Mouse (Mus musculus) urinary bladder, postnatal 4 days (tissue): ENCODE results near the gene B3galnt2.
A peak's percentile ranks its signal among the peaks of the same experiment; 100 is the strongest.
"Not testable (repeated sequence)": the region's sequence is repeated elsewhere in the genome, so short reads cannot be mapped to it uniquely, and the experiment has no call there.

Experiments
- DNase-seq, 2 experiments: peaks; one replicate each; pipeline ENCODE4 v3.0.0; 2021 to 2022; ENCODE audit warnings: low spot score in 2 of 2

The B3galnt2 gene

DNA sequence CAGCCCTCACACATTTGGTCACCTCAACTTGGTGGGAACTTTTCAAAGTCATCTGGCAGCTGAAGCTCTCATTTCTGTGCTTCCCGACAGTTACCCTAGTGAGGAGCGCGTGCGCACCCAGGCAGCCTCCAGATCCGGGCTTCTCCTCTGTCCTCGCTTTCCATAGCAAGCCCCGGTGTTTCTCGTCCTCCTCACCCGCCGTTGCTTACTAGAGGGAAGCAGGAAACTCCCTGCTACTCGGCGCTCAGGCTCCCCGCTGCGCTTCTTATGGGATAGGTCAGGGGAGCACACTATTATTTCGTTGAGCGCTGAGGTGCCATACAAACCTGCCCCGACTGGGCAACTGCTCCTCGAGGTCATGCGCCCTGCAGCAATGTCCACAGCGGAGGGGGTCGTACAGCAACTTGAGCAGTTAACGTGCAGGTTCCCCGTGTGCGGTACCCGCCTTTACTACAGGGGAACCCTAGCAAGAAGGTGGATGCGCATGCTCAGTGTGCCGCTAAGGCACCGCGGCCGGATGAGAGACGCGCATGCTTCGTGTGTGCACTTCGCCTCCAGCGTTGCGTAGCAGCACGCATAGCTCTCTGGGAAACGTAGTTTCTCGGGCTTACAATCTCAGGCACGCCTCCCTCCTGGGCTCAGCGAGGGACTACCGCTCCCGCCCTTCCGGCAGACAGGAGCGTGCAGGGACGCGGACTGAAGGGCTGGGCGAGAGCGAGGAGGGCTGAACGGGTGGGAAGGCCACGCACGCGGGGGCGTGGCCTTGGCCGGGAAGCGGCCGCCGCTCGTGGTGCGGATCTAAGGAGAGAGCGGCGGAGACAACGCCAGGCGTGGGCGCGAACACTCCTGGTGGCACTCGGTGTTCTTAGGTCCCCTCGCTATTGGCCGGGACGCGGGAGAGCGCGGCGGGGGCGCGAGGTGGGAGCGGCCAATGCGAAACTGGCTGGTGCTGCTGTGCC, at the start of gene B3galnt2:
TSS of gene B3galnt2 (plus strand) at position 596 of the 959 bp plus-strand sequence.
- DNase-seq = peak; percentile 92 to 94

DNA sequence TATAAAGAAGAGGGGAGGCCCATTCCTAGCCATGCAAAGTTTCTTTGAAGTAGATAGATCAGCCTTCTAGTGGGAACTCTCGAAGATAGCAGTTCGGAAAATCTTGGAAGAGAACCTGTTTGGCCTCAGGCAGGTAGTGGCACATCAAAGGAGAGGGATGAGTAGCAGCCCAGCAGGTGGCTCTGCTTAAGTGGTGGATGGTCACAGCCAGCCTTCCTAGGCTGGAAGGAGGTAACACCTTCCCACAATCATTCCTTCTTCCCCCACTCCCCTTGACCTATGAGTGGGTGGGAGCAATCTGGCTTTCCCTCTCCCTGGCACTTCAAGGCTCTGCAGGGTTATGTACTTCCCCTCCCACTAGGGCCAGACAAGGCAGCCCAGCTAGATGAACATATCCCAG, 42.9 kb upstream of the B3galnt2 start:
- no peak for DNase-seq

DNA sequence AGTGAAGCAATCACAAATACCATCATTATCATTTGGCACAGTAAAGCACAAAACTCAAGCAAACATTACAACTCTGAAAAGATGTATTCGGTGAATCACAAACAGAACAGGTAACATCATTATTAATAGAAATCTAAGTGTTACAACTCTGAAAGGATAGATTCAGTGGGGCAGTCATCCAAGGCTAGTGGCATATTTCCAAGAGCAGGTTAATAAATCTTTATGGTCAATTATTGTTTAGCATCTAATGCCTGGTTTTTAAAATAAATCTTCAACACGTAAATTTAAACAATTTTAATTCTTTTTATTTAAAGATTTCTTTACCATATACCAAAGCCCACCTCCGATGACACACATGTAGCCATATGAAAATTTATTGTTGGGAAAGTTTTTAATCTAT, 34.9 kb upstream of the B3galnt2 start:
- DNase-seq = no peak

DNA sequence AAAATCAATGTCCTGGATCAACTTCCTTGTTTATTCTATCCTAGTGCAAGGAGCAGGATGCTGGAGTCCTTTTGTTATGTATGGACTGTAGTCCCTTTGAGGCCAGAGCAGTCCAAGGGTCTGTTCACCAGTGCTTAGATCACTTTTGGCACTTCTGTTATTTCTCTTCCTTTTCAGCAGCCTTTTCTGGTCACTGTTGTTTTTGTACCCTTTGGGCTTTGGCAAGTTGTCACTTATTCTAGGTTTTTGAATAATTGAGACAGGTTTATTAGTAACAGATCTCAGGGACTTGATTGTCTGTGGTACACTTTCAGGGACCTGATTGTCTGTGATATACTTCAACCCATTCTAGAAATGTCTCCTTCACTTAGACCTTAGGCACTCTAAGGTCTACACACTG, 31.7 kb upstream of the B3galnt2 start:
- no peak for DNase-seq

DNA sequence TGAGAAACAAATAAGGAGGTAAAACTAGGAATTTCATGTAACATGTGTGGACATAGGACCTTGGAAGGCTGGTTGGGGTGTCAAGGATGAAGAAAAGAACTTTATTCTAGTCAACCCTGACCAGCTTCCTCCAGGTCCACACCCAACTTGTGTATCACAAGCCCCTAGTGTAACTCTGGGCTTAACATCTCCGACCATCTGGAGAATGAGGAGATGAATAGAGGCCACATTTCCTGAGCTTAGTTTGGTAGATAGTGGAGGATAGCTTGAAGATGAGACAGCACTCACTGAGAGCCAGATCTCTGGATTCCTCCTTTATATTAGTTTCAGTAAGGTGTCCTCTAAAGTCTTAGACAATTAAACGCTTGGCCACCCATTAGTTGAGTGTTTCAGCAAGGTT, 24.3 kb upstream of the B3galnt2 start:
- DNase-seq = no peak

DNA sequence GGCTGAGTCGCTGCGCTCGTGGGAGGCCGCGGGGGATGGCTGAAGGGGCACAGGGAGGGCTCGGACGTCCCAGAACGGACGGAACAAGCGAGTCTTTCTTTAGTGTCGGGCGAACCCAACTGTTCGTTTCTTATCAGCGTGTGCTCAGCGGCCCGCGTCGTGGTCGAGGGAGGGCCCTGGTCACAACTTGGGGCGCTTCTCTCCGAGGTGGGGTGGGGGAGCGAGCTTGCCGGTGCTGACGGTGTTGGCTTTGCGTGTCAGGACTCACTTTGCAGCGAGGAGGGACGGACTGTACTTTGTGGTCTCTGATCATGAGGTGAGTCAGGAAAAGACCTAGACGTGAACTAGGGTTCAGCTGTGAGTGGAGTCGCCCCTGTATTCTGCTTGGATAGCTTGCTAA, 662 bp downstream of the B3galnt2 start:
- DNase-seq = peak in 1 of 2 experiments; percentile 35

DNA sequence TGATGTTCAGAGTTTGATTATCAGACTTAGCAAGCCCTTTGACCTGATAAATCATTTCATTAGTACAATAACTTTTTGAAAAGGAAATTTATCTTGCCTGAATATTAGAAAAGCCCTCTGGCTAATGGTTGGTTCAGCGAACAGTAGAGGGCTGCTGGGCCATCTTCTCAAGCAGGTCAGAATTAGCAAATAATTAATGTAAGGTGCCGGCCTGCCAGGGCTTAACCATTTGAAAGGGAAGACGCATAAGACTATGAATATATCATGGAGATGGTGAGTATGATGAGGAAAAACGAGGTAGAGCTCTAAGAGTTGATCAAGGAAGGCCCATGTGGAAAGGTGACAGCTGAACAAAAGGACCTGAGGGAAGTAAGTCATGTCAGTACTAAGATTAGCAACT, 2.4 kb downstream of the B3galnt2 start:
- no peak for DNase-seq

- no peak for DNase-seq
These were observed 5.9 kb downstream of the B3galnt2 start for GRCm38 (mm10) chr13:13960211-13960610.

- DNase-seq = no peak
These were observed 6.8 kb downstream of the B3galnt2 start for GRCm38 (mm10) chr13:13961046-13961445.

DNA sequence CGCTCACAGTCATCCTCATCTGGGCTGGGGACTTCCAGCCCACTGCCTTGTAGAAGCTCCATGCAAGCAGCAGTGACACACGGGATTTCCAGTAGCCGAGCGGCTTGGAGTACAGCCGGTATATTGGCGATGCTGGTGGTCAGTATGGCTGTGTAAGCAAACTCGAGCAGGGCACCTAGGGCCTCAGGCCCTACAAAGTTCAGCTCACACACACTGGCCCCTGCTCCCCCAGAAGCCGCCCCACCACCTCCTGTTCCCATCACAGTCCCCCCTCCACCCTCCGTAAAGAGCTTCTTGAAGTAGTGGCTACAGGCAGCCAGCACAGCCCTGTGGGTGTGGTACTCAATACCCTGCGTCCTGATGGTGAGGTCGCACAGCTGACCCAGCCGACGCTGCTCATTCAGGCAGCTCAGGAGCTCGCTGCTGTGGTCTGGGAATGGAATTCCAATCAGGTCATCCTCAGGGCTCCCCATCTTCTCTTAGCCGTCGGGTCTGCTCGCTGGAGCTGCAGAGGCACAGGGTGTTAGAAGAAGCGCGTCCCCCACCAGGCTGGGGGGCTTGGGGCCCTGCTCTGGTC, 11.2 kb downstream of the B3galnt2 start:
- no peak for DNase-seq

- no peak for DNase-seq
These were observed 11.9 kb downstream of the B3galnt2 start for GRCm38 (mm10) chr13:13966172-13966571.

GRCm38 (mm10) chr13:13968629-13969111, 14.4 kb downstream of the B3galnt2 start:
- DNase-seq = no peak

GRCm38 (mm10) chr13:13969796-13970195, 15.5 kb downstream of the B3galnt2 start:
- DNase-seq = no peak

DNA sequence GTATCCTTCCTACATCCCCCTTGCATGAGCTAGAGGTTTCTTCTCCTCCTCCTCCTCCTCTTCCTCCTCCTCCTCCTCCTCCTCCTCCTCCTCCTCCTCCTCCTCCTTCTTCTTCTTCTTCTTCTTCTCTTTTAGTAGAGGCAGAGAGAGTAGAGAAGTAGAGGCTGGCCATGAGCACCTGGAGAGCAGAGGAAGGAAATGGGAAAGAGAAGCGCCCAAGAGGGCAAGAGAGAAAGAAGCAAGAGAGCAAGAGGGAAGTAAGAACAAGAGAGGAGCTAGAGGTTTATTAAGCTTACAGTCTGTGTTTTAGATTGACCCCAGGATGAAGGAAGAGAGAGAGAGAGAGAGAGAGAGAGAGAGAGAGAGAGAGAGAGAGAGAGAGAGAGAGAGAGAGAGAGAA, 27.6 kb downstream of the B3galnt2 start:
- DNase-seq = not testable (repeated sequence)

GRCm38 (mm10) chr13:13983523-13983922, 29.3 kb downstream of the B3galnt2 start:
- DNase-seq = no peak

DNA sequence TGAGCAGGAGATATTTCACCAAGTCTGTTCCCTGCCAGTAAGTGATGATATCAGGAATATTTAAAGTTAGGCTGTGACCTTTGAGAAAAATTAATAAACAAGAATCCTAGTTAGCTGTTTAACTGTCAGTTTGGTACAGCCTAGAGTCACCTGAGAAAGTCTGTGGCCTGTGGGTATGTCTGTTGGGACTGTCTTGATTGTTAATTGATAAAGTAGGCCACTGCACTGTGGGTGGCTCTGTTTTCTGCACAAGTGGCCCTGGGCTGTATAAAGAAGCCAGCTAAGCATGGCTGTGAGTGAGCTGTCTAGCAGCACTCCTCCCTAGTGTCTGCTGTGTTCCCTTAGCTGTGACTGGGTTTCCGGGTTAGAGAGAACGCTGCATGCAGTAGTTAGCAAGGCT, 34.9 kb downstream of the B3galnt2 start:
- DNase-seq = no peak

DNA sequence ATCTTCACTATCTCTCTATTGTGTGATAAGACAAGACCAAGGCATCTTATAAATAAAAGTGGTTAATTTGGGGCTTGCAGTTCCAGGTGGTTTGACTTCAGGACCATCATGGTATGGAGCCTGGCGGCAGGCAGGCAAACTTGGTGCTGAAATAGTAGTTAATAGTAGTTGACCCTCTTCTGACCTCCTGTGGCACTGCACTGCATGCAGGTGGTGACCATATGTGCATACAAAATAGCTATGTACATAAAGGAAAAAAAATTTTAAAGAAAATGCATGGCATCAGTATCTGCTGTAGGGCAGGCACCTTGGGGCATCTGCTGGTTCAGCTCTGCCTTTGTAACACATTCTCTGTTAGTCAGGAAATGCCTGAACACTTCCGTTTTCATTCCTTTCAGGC, 36.1 kb downstream of the B3galnt2 start:
- no peak for DNase-seq

GRCm38 (mm10) chr13:13993041-13993440, 38.8 kb downstream of the B3galnt2 start:
- DNase-seq = no peak

DNA sequence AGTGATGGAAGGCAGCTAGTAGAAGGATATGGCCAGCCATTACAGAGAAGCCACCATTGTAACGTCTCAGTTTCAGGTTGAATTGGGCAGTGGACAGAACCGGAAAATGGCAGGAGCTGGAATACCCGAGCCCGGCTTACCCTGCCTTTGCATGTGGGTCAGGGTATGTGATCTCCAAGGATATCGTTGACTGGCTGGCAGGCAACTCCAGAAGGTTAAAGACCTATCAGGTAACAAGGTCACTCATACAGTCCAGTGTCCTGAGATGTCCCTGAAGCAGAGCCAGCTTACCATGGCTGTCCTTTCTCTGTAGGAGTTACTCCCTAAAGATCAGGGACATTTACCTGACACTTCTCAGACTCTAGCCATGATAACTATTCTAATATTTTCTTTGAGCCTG, 40.8 kb downstream of the B3galnt2 start:
- no peak for DNase-seq

DNA sequence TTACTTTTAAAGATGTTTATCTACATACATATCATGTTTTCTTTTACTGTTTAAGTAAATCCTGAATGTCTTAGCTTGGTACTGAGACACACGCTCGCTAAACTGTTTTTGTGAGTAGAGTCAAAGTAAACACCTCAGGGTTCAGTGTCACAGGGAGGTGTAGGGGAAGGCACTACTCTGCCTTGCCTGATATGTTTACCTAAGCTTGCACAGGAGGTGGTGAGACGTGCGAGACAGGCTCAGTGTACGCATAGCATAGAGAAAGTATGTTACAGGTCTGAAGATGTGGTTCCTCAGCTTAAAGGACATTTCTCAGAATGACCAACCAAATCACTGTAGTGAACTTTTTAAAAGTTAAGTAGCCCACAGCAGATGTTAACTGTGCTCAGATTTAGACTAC, 43.2 kb downstream of the B3galnt2 start:
- DNase-seq = no peak

GRCm38 (mm10) chr13:14002706-14003105, 48.4 kb downstream of the B3galnt2 start:
- DNase-seq = no peak

DNA sequence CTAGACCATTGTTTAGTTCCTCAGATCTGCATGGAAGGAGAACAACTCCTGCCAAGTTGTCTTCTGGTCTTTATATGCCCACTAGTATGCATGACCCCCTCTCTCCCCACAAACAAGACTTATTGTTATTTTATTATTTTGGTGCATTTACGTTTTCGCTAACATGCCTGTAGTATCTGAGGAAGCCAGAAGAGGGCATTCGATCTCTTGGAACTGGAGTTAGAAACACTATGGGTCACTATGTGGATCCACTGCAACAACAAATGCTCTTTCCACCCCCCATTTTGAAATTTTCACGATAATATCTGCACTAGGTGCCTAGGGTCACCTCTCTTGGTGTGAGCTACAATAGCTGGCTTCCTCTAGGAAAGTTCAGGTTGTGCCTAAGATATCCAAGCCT, 49.8 kb downstream of the B3galnt2 start:
- no peak for DNase-seq

DNA sequence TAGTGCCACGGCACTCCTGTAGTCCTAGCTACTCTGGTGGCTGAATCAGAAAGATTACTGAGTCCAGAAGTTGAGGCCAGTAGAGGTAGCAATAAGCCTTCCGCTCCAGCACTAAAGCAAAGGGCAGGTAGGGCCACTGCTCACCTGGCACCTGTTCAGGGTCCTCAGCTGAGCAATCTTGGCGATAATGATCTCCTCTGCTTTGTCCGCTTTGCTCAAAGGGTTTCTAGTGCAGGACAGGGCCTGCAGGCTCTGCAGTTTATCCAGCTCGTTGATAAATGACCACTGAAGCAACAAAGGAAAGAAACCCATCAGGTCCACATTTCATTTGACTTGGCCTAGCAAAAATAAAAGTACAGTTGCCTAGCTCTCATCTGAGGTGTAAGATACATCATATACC, 50.7 kb downstream of the B3galnt2 start:
- no peak for DNase-seq
